Mouse (Mus musculus): ENCODE measurements around the gene Tmem8. TPM values are rescaled to one million over a fixed set of nuclear protein-coding genes. Genes with fewer than 3 reads are reported as not detected.

Gene Tmem8
- polyA plus RNA-seq (2017; shearing (Covaris generic)), result 28.4 TPM

GRCm38 (mm10) chr17:26113181-26113948, at the start of gene Tmem8:
TSS of gene Tmem8 (plus strand) at chr17:26113299.

GRCm38 (mm10) chr17:26068831-26069739, 44.0 kb upstream of the Tmem8 start, which contains the start of gene Rab11fip3:
TSS of gene Rab11fip3 (minus strand) at chr17:26069555.

DNA sequence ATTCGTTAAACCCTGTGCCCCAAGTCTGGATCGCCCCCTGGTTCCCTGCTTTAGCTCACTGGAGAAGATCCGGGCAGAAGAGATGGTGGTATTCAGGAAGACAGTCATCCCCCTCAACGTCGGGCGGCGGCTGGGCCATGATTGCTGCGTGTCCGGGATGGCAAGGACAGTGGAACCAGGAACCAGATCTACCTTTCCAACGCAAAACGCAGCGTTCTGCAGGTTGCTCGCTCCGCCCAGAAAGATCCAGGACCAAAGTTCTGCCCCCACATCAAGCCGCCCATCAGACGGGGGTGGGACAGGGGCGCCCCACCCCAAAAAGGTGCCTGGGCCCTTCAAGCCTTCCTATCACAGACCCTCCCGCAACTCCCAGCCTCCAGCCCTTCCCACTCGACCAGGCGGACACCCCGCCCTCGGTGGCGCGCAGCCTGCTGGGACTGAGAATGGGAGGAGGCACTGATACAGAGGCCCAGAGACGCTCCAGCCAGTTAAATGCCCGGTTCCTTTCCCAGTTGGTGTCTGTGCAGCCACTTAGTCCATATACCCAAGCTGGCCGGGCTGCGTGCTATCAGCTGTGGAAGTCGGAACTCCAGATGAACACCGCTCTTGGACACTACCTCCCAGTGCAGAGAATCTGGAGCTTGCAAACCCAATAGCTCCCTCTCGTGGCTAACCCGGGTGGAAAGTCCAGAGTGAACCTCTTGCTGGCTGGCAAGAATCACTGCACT, 23.0 kb upstream of the Tmem8 start, which contains the start of gene Decr2:
Decr2 (minus strand) TSS at position 433 of the 728 bp plus-strand sequence.

GRCm38 (mm10) chr17:26095121-26095740, 17.9 kb upstream of the Tmem8 start, which contains the start of gene Nme4:
TSS of gene Nme4 (minus strand) at chr17:26095602.

DNA sequence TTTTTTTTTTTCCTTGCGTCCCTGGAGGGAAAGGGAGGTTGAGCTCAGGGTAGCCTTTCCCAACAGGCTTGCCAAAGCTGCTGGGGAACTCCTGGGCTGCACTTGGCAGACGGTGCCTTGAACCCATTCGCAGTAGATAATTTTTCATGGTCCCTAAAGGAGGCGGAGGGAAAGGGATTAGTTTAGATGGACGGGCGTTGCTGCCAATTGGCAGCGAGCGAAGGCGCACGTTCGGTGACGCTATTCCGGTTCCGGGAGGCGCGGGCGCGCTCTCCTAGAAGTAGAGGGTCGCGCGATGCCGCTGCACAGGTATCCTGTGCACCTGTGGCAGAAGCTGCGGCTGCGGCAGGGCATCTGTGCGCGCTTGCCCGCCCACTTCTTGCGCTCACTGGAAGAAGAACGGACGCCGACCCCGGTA, 10.2 kb downstream of the Tmem8 start, which contains the start of gene Mrpl28:
Mrpl28 (plus strand) TSS at position 234 of the 418 bp plus-strand sequence.

GRCm38 (mm10) chr17:26138239-26138836, 25.2 kb downstream of the Tmem8 start, which contains the start of gene Axin1:
TSS of gene Axin1 (plus strand) at chr17:26138688.

Other genes starting within 250 kb of the Tmem8 start
- 7.4 TPM for gene Mcrip2, start 244.5 kb upstream of the Tmem8 start, polyA plus RNA-seq (2017; shearing (Covaris generic))
- gene Mettl26, start 238.2 kb upstream of the Tmem8 start, polyA plus RNA-seq (2017; shearing (Covaris generic)), result 46.3 TPM
- 0.81 TPM for gene Wfikkn1, start 232.4 kb upstream of the Tmem8 start, polyA plus RNA-seq (2017; shearing (Covaris generic))
- 21.6 TPM for gene Rab40c, start 193.6 kb upstream of the Tmem8 start, polyA plus RNA-seq (2017; shearing (Covaris generic))
- 44.4 TPM for gene Pigq, start 168.4 kb upstream of the Tmem8 start, polyA plus RNA-seq (2017; shearing (Covaris generic))
- not detected for gene Nhlrc4, start 168.3 kb upstream of the Tmem8 start, polyA plus RNA-seq (2017; shearing (Covaris generic))
- gene A930017K11Rik, start 160.7 kb upstream of the Tmem8 start, polyA plus RNA-seq (2017; shearing (Covaris generic)), result not detected
- gene Capn15, start 127.5 kb upstream of the Tmem8 start, polyA plus RNA-seq (2017; shearing (Covaris generic)), result 25.9 TPM
- 15.6 TPM for gene Rab11fip3, start 43.7 kb upstream of the Tmem8 start, polyA plus RNA-seq (2017; shearing (Covaris generic))
- gene Decr2, start 23.0 kb upstream of the Tmem8 start, polyA plus RNA-seq (2017; shearing (Covaris generic)), result 17.6 TPM
- gene Nme4, start 17.7 kb upstream of the Tmem8 start, polyA plus RNA-seq (2017; shearing (Covaris generic)), result 10.2 TPM
- 44.7 TPM for gene Mrpl28, start 10.2 kb downstream of the Tmem8 start, polyA plus RNA-seq (2017; shearing (Covaris generic))
- gene Axin1, start 25.4 kb downstream of the Tmem8 start, polyA plus RNA-seq (2017; shearing (Covaris generic)), result 146 TPM
- not detected for gene Pdia2, start 85.8 kb downstream of the Tmem8 start, polyA plus RNA-seq (2017; shearing (Covaris generic))
- 39.8 TPM for gene Rgs11, start 89.7 kb downstream of the Tmem8 start, polyA plus RNA-seq (2017; shearing (Covaris generic))
- not detected for gene Arhgdig, start 94.5 kb downstream of the Tmem8 start, polyA plus RNA-seq (2017; shearing (Covaris generic))
- 24.9 TPM for gene Fam234a, start 130.9 kb downstream of the Tmem8 start, polyA plus RNA-seq (2017; shearing (Covaris generic))
- gene Luc7l, start 139.6 kb downstream of the Tmem8 start, polyA plus RNA-seq (2017; shearing (Covaris generic)), result 200 TPM